Mouse (Mus musculus) brain, embryonic 14.5 days (tissue): ENCODE data around the gene Dchs2.

Source experiments
- CTCF ChIP-seq: fragments of 200-500 bp; IDR thresholded peaks from 2 replicates; pipeline ENCODE4 v1.5.1; 2012; ENCODE audit warnings: inconsistent platforms, mild to moderate bottlenecking, moderate library complexity, borderline replicate concordance; ENCODE audit not compliant: insufficient read depth, insufficient read length; ENCODE audit errors: extremely low read depth
- POLR2A ChIP-seq: fragments of 200-500 bp; IDR thresholded peaks from 2 replicates; pipeline ENCODE4 v1.6.1; 2012; ENCODE audit warnings: mild to moderate bottlenecking, inconsistent platforms, borderline replicate concordance; ENCODE audit not compliant: poor library complexity, insufficient read depth, insufficient read length, severe bottlenecking; ENCODE audit errors: extremely low read depth

- TF ChIP-seq POLR2A (no peak), CTCF (no peak)
Measured at GRCm38 (mm10) chr3:83288118-83288840, 160.5 kb downstream of the Dchs2 start.
